Mouse (Mus musculus): ENCODE measurements around the gene Camk2n2. TPM values are rescaled to one million over a fixed set of nuclear protein-coding genes. Genes with fewer than 3 reads are reported as not detected.
A peak's percentile ranks its signal among the peaks of the same experiment; 100 is the strongest.

Camk2n2 gene
- total and polyA plus RNA-seq, 3 experiments: 0.65 to 4.3 TPM; not detected in 1

DNA sequence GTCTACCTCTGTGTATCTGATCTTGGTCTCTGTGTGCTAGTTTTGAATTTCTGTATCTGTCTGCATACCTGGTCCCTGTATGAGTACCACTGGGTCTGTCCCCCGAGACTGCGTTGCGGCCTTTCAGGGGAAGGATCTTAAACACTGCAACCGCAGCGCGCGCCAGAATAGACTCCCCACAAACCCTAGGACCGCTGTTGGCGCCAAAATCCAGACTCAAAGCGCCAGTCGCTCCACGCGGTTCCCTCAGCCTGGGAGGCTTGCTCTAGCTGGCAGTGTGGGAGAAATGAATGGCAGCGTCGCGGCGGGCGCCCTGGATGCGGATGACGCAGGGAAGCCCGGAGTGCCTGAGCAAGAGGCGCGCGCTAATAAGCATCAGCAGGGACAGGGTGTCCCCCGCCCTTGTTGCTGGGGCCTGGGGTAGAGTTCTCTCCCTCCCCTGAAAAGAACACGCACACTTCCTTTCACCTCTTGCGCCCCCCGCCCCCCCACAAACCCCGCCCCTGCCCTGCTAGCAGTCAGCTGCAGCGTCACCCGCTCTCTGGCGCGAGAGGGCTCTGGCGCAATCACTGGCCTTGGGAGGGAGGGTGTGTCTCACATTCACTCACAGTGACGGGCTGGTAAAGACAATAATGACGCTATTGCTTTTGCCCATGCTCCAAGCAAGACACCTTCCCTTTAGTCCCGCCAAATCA lies 1.1 kb upstream of the Camk2n2 start:
- H3K27me3 ChIP-seq (ENCODE audit: control insufficient read depth in 1 of 2, insufficient read depth in 2 of 2, low read length in 2 of 2): no peaks in the 10 kb centered on the region; a peak in 1 of 4 replicates
- peak overlapping the region; percentile 92 for H3K9ac ChIP-seq (ENCODE audit: control insufficient read depth, low read depth, low read length, poor library complexity, severe bottlenecking)
- peak overlapping the region; percentile 53 to 83 for H3K4me3 ChIP-seq (ENCODE audit: control insufficient read depth in 1 of 2, insufficient read depth in 1 of 2, low read depth in 2 of 2, low read length in 2 of 2)
- no peaks in the 10 kb centered on the region for H3K9me3 ChIP-seq (replicated peaks; ENCODE audit: insufficient read depth, low read length)
- TF ChIP-seq ZMIZ1 (IDR thresholded peaks at IDR 0.05; ENCODE audit: low read depth, low read length): peak; percentile 41; the same call in 1 of the 2 replicates
- 0 out of 2 replicates have a peak, but pooled peaks have one; percentile 8 for TF ChIP-seq TCF12 (IDR thresholded peaks at IDR 0.05; ENCODE audit: low read depth, low read length)
- peak; percentile 54 for TF ChIP-seq E2F4 (IDR thresholded peaks at IDR 0.05; ENCODE audit: borderline replicate concordance, low read depth, low read length)
- TF ChIP-seq MAX (IDR thresholded peaks at IDR 0.05; ENCODE audit: low read length): peak; percentile 66
- no peak for TF ChIP-seq CTCF (IDR thresholded peaks at IDR 0.05 in 2 of 3, conservative IDR thresholded peaks at IDR 0.05 in 1 of 3; ENCODE audit: control insufficient read depth in 1 of 3, insufficient read depth in 1 of 3, low read depth in 2 of 3, low read length in 3 of 3, poor library complexity in 1 of 3, severe bottlenecking in 1 of 3)
- peak; percentile 58 for TF ChIP-seq SIN3A (IDR thresholded peaks at IDR 0.05; ENCODE audit: low read length)
- TF ChIP-seq ZC3H11A (IDR thresholded peaks at IDR 0.05; ENCODE audit: low read depth, low read length): 0 out of 2 replicates have a peak, but pooled peaks have one; percentile 2
- TF ChIP-seq NELFE (IDR thresholded peaks at IDR 0.05; ENCODE audit: low read depth, low read length): peak; percentile 58
- TF ChIP-seq MXI1 (IDR thresholded peaks at IDR 0.05; ENCODE audit: low read depth, low read length): peak; percentile 62
- TF ChIP-seq CHD2 (IDR thresholded peaks at IDR 0.05; ENCODE audit: low read length): no peak
- peak; percentile 83 for TF ChIP-seq ETS1 (IDR thresholded peaks at IDR 0.05; ENCODE audit: low read depth, low read length)
- TF ChIP-seq ZNF384 (IDR thresholded peaks at IDR 0.05; ENCODE audit: low read depth, low read length): no peak
- TF ChIP-seq MAZ (IDR thresholded peaks at IDR 0.05; ENCODE audit: low read depth, low read length): peak; percentile 96
- TF ChIP-seq MYC (IDR thresholded peaks at IDR 0.05; ENCODE audit: low read depth, low read length): 0 out of 2 replicates have a peak, but pooled peaks have one; percentile 22
- peak; percentile 44 to 49; a peak in 2 of 4 replicates for TF ChIP-seq POLR2A (IDR thresholded peaks at IDR 0.05; ENCODE audit: control insufficient read depth in 1 of 2, insufficient read depth in 1 of 2, low read depth in 1 of 2, low read length in 2 of 2, poor library complexity in 1 of 2)
- no peak for TF ChIP-seq MYB (IDR thresholded peaks at IDR 0.05; ENCODE audit: low read depth, low read length)
- peak; percentile 52 for TF ChIP-seq HCFC1 (IDR thresholded peaks at IDR 0.05; ENCODE audit: low read depth, low read length)
- 0 out of 2 replicates have a peak, but pooled peaks have one; percentile 21 for TF ChIP-seq CHD1 (IDR thresholded peaks at IDR 0.05; ENCODE audit: low read depth, low read length)
- no peak for TF ChIP-seq RCOR1 (IDR thresholded peaks at IDR 0.05; ENCODE audit: low read depth, low read length)
- H3K36me3 ChIP-seq (ENCODE audit: control insufficient read depth in 1 of 2, insufficient read depth in 2 of 2, low read length in 2 of 2): peaks cover 0 to 13% of the 10 kb centered on the region in 2 experiments; a peak in 2 of 4 replicates
- peak overlapping the region; percentile 81 for H3K27ac ChIP-seq (ENCODE audit: control insufficient read depth, low read depth, low read length)
- DNase-seq (ENCODE audit: low read depth, low spot score): peak; percentile 90
- peaks cover 0 to 11% of the 10 kb centered on the region in 2 experiments; a peak in 2 of 4 replicates for H3K4me1 ChIP-seq (ENCODE audit: control insufficient read depth in 1 of 2, insufficient read depth in 2 of 2, low read length in 2 of 2)
- peaks cover 4% of the 10 kb centered on the region; the same call in 1 of the 2 replicates for H3K79me2 ChIP-seq (ENCODE audit: control insufficient read depth, insufficient read depth, low read length, poor library complexity)

DNA sequence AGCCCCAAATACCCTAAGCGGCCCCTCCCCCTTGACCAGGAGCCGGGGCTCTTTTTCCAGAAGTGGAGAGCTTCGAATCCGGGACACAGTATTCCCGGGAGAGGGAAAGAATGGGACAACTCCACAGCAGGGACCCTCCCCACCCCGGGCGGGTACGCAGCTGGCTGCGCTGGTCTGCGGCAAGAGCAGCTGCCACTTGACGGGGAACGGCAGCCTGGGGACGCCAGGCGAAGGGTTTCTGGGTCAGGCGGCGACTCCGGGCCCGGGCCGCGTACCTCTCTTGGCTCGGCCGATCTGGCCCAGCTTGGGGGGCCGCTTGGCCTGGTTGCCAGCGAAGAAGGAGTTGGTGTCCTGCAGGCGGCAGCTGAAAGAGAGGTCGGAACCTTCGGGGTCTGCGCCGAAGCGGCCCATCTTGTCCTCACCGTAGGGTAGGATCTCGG lies 316 bp downstream of the Camk2n2 start:
- Histone ChIP-seq H3K9me3 (replicated peaks; ENCODE audit: insufficient read depth, low read length) (no peaks in the 10 kb centered on the region), H3K4me3 (ENCODE audit: control insufficient read depth in 1 of 2, insufficient read depth in 1 of 2, low read depth in 2 of 2, low read length in 2 of 2) (peak overlapping the region; percentile 61 to 68), H3K27ac (ENCODE audit: control insufficient read depth, low read depth, low read length) (peak overlapping the region; percentile 46; the same call in 1 of the 2 replicates), H3K4me1 (ENCODE audit: control insufficient read depth in 1 of 2, insufficient read depth in 2 of 2, low read length in 2 of 2) (peaks cover 0 to 8% of the 10 kb centered on the region in 2 experiments; a peak in 2 of 4 replicates), H3K36me3 (ENCODE audit: control insufficient read depth in 1 of 2, insufficient read depth in 2 of 2, low read length in 2 of 2) (peaks cover 0 to 12% of the 10 kb centered on the region in 2 experiments; a peak in 2 of 4 replicates), H3K79me2 (ENCODE audit: control insufficient read depth, insufficient read depth, low read length, poor library complexity) (peaks cover 4% of the 10 kb centered on the region; the same call in 1 of the 2 replicates), H3K27me3 (ENCODE audit: control insufficient read depth in 1 of 2, insufficient read depth in 2 of 2, low read length in 2 of 2) (no peaks in the 10 kb centered on the region; a peak in 1 of 4 replicates), H3K9ac (ENCODE audit: control insufficient read depth, low read depth, low read length, poor library complexity, severe bottlenecking) (peak overlapping the region; percentile 67)
- TF ChIP-seq ZMIZ1 (IDR thresholded peaks at IDR 0.05; ENCODE audit: low read depth, low read length): no peak
- DNase-seq (ENCODE audit: low read depth, low spot score): peak; percentile 42

Measured in MEL (cell line).